Mouse (Mus musculus) spleen, adult 18-20 months (tissue): ENCODE results near the gene Oas1a.
"Not testable (repeated sequence)": the region's sequence is repeated elsewhere in the genome, so short reads cannot be mapped to it uniquely, and the experiment has no call there.

Experiments used
- DNase-seq, 2 experiments: peaks; one replicate each; pipeline ENCODE4 v3.0.0; 2022; ENCODE audit warnings: mixed read lengths in 2 of 2

Gene Oas1a

GRCm38 (mm10) chr5:120906791-120907733 lies at the start of gene Oas1a:
Gene Oas1a, minus strand, starts transcription at chr5:120907521.
- DNase-seq = not testable (repeated sequence)

GRCm38 (mm10) chr5:120953974-120954373 lies 46.7 kb upstream of the Oas1a start:
- peak in 1 of 2 experiments; percentile 26 for DNase-seq

DNA sequence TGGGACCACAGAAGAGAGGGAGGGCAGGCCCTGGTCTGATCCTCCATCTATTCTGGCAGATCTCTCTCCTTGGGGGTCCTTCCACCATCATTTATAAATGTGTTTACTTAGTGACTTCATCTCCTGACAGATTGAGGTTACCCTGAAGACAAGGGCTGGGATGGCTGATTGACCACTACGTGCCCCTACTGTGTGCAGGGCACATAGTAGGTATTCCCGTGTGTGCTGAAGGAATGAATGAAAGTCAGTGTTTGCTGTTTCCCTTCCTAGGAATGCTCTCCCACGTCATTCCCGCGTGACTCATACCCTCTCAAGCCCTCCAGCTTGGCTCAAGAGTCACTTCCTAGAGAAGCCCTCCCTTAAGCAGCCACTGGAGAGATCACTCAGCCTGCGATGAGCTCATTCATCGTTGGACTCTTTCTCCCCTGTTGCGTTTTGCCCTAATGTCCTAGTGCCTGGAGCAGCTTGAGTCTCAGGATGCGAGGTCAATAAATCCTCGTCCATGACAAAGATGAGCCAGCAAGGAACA lies 45.0 kb upstream of the Oas1a start:
- no peak for DNase-seq

GRCm38 (mm10) chr5:120942076-120942475 lies 34.8 kb upstream of the Oas1a start:
- no peak for DNase-seq

DNA sequence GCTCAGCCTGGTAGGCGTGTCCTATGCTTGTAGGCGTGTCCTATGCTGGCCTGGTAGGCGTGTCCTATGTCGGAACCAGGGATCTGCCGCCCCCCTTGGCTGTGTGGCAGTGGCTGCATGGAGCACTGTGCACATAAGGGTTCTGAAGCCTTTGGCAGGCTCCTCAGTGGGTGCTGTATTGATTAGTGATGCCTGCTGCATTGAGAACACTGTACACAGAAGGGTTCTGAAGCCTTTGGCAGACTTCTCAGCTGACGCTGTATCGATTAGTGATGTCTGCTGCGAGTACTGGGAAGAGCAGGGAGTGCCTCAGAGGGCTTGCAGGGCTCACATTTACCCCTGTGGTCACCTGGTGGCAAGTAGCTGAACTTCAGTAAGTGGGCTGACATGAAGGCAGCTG lies 31.3 kb upstream of the Oas1a start:
- no peak for DNase-seq

DNA sequence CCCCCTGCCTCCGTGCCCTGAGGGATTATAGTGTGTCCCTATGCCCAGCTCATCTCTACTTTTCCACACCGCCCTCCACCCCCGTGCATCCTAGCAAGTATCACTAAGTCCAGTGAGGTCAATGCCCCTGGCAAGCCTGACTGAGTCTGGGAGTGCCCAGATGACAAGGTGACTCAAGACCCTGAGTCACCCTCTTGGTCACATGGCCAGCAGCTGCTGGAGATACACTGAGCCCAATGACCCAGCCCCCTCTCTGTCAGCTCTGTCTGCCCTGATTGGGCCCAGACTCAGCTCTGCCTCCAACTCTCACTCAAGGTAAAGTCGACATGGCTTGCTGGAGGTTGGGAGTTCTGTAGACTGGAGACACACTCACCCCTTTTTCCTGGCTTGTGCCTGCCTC lies 30.5 kb upstream of the Oas1a start:
- no peak for DNase-seq

- no peak for DNase-seq
Observed at GRCm38 (mm10) chr5:120933966-120934365, 26.6 kb upstream of the Oas1a start.

GRCm38 (mm10) chr5:120927036-120927435 lies 19.7 kb upstream of the Oas1a start:
- DNase-seq = no peak

DNA sequence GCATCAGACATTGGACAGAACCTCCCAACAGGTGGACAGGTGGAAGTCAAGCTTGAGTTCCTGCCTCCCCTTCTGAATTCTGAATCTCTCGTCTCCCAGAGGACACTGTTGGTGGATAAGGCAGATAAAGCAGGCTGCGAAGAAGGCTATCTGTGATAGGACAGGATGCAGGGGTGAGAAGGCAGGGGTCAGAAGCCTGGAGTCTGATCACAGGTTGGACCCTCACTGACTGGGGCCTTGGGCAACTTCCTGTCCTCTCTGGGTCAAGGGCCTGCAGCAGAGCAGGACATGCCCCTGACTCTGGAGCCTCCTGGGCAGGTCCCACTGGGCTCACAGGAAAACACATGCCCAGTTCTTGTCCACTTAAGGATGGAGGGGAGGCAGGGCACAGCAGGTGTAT lies 19.0 kb upstream of the Oas1a start:
- not testable (repeated sequence) for DNase-seq

DNA sequence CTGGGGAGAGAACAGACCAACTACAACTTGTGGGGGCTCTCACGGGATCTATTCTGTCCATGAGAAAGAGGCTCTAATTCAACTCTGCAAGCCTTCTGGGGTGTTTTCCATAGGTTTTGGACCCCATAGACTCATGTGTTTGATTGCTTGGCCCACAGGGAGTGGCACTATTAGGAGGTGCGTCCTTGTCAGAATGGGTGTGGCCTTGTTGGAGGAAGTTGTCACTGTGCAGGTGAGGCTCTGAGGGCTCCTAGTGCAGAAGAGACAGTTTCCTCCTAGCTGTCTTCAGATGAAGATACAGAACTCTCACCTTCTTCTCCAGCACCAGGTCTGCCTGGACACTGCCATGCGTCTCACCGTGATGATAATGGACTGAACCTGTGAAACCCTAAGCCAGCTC lies 17.2 kb upstream of the Oas1a start:
- not testable (repeated sequence) for DNase-seq

- no peak for DNase-seq
Observed at GRCm38 (mm10) chr5:120923969-120924368, 16.6 kb upstream of the Oas1a start.

GRCm38 (mm10) chr5:120920296-120920695 lies 13.0 kb upstream of the Oas1a start:
- DNase-seq = no peak

DNA sequence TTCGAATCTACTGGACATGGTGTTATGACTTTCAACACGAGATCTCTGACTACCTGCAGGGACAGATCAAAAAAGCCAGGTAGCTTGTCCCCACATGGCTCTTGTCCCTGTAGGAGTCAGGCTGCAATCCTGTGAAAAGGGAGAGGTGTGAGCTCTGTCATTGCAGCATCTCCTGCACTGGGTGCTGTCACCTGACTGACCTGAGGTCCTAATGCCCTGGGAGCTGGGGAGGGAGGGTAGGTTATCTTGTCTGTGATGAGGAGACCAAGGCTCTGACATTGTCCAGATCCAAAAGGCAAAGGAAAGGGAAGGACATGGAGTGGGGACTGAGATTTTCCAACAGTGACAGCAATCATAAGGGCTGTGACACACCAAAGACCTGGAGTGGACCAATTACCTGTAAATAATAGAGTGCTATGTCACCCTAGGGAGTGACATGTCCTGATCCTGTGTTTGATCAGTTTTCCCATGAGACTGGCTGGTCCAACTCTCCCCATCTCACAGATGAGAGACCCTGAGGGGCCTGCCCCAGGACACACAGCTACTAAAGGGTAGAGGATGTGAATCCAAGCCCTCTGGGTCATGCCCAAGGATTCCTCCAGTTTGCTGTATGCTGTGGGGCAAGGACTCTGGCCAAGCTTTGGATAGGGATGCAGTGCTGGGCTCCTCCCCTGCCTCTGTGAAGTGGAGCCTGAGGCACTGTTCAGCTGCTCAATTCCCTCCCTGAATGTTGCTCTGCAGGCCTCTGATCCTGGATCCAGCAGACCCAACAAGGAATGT lies 12.0 kb upstream of the Oas1a start:
- not testable (repeated sequence) for DNase-seq

DNA sequence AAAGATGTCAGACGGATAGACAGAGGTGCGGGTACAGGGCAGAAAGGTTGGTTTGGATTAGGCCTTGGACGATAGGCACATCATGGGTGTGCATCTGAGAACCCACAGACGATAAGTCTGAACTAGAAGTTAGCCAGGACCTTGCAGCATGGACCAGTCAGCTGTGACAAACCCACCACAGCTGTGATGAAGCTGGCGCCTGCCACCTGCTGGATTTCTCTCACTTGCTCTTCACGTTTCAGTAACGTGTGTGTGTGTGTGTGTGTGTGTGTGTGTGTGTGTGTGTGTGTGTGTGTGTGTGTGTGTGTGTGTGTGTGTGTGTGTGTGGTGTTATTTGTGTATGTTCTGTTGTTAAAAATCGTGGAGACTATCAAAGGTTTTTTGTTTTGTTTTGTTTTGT lies 6.9 kb upstream of the Oas1a start, which contains the start of gene Oas1d:
Oas1d (plus strand) TSS at position 333 of the 400 bp plus-strand sequence.
- DNase-seq = not testable (repeated sequence)

- DNase-seq = no peak
Observed at GRCm38 (mm10) chr5:120908196-120908920, 1.0 kb upstream of the Oas1a start.

DNA sequence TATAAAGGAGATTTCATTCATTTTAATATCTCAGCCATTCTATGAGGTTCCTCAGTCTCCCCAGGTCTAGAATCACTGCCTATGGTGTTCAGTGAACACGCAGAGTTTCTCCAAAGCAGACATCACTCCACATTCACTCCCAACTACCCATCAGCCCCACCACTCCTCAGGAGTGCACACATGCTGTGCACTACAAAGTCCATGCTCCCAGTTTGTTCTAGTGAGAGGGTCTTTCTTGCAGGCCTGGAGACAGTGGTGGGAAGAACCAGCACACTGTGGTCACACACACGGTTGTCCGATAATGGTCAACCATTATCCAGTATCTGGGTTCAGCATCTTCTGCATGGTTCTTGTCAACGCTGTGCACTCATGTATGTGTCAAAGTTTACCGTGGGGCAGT lies 5.3 kb downstream of the Oas1a start:
- DNase-seq = no peak

DNA sequence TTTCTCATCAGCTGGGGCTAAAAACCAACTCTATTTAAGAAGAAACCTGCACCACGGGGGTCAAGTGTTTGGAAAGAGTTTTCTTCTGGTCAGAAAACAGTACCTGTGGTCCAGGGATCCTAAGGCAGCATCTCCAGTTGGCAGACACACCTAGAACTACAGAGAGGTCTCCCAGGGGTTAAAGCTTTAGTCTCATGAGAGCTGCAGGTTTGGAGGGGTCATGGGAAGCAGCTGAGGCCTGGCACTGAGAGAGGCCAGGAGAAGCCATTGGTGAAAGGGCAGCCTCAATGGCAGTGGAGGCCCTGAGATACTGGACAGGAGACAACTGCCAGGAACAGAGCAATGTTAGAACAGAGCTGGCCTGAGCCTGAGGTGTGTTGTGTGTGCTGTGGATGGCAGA lies 6.7 kb downstream of the Oas1a start:
- no peak for DNase-seq

DNA sequence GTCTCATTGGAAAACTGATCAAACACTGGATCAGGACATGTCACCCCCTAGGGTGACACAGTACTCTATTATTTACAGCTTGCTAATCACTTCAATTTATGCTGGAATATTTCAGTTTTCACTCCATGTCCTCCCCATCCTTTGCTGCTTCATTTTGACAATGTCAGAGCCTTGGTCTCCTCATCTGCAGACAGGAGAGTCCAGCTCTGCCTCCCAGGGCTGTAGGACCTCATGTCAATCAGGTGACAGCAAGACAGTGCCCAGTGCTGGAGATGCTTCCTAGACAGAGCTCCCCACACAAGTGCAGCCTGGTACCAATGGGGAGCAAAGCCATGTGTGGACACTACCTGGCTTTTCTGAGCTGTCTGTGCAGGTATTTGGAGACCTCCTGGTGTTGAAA lies 8.6 kb downstream of the Oas1a start:
- no peak for DNase-seq

DNA sequence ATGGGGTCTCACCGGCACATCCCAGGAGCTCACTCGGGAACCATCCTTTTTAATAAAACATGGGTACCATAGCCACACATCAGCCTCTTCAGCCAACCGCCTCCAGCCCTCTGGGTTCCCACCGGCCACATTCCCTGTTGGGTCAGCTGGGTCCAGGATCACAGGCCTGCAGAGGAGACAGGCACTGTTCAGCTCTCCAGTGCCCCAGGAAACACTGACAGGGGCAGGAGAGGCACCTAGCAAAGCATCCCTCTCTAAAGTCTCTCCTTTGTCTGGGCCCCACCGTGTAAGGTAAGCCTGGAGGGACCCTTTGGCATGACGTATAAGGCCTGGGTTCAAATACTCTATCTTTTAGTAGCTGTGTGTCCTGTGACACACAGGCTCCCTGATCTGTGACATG lies 9.0 kb downstream of the Oas1a start:
- no peak for DNase-seq

GRCm38 (mm10) chr5:120895231-120895900 lies 12.0 kb downstream of the Oas1a start:
- no peak for DNase-seq

- not testable (repeated sequence) for DNase-seq
Observed at GRCm38 (mm10) chr5:120894692-120895091, 12.6 kb downstream of the Oas1a start.

- DNase-seq = not testable (repeated sequence)
Observed at GRCm38 (mm10) chr5:120893866-120894265, 13.5 kb downstream of the Oas1a start.
